Mouse (Mus musculus) midbrain, postnatal 0 days (tissue): Measurements from ENCODE around the gene Wdr76. TPM values are rescaled to one million over a fixed set of nuclear protein-coding genes. Genes with fewer than 3 reads are reported as not detected.

Experiments
- ATAC-seq: fragments of 200-750 bp; cut with Nextera tagmentation; 2 replicates; pipeline ENCODE4 v1.8.0; 2017; ENCODE audit warnings: moderate number of reproducible peaks, mild to moderate bottlenecking, moderate TSS enrichment, moderate library complexity; ENCODE audit not compliant: low FRiP score
- DNase-seq: peaks from one replicate; pipeline ENCODE4 v3.0.0-alpha.2; 2015; ENCODE audit warnings: low spot score
- H3K27ac ChIP-seq: fragments of 300-500 bp; sonication (generic); 2 replicates; pipeline ENCODE4 v1.5.1; 2014; ENCODE audit warnings: low read depth, mild to moderate bottlenecking, low read length, mixed read lengths
- H3K27me3 ChIP-seq: fragments of 300-500 bp; sonication (generic); 2 replicates; pipeline ENCODE4 v1.6.1; 2014; ENCODE audit warnings: low read length, control low read depth, mixed read lengths; ENCODE audit not compliant: insufficient read depth
- H3K36me3 ChIP-seq: fragments of 300-500 bp; sonication (generic); 2 replicates; pipeline ENCODE4 v1.6.1; 2014; ENCODE audit warnings: low read length, control low read depth, mixed read lengths; ENCODE audit not compliant: insufficient read depth
- H3K4me1 ChIP-seq: fragments of 300-500 bp; sonication (generic); 2 replicates; pipeline ENCODE4 v1.6.1; 2014; ENCODE audit warnings: mild to moderate bottlenecking, control low read depth, antibody characterized with exemption, low read length, mixed read lengths; ENCODE audit not compliant: insufficient read depth
- H3K4me2 ChIP-seq: fragments of 300-500 bp; sonication (generic); 2 replicates; pipeline ENCODE4 v1.6.1; 2014; ENCODE audit warnings: low read depth, mild to moderate bottlenecking, low read length, mixed read lengths; ENCODE audit not compliant: poor library complexity, severe bottlenecking
- H3K4me3 ChIP-seq: fragments of 300-500 bp; sonication (generic); 2 replicates; pipeline ENCODE4 v1.5.1; 2014; ENCODE audit warnings: low read depth, mild to moderate bottlenecking, low read length, moderate library complexity
- H3K9ac ChIP-seq: fragments of 300-500 bp; sonication (generic); replicated peaks from 2 replicates; pipeline ENCODE4 v1.6.1; 2014; ENCODE audit warnings: mild to moderate bottlenecking, low read length, moderate library complexity, mixed read lengths; ENCODE audit not compliant: poor library complexity, severe bottlenecking
- H3K9me3 ChIP-seq: fragments of 300-500 bp; sonication (generic); 2 replicates; pipeline ENCODE4 v1.6.1; 2016; ENCODE audit warnings: low read length, control low read depth
- CTCF ChIP-seq: IDR thresholded peaks from 2 replicates; pipeline ENCODE4 v1.5.1; 2016; ENCODE audit warnings: antibody characterized with exemption, mild to moderate bottlenecking
- WGBS: fragments of 180-500 bp; shearing (Covaris S2); extraction: QIAGEN DNeasy Blood & Tissue Kit; methylation state at CpG from one replicate; pipeline ENCODE4 v1.1.7; 2014; 5-methylcytosine and 5-hydroxymethylcytosine counted together
- polyA plus RNA-seq: library from polyadenylated mRNA; unstranded; fragments of >200 nt; fragmentation: Nextera tagmentation; extraction: Ambion mirVana; gene quantifications from 2 replicates; pipeline ENCODE4 v1.2.1, GENCODE M21; 2015
- total RNA-seq: library from RNA; depleted of rRNA; stranded (reverse); fragments of >200 nt; gene quantifications from 2 replicates; pipeline ENCODE4 v1.2.3, GENCODE M21; 2014

Gene Wdr76
- total and polyA plus RNA-seq, 2 experiments from 2014 or later: 2.1 to 4.8 TPM

DNA sequence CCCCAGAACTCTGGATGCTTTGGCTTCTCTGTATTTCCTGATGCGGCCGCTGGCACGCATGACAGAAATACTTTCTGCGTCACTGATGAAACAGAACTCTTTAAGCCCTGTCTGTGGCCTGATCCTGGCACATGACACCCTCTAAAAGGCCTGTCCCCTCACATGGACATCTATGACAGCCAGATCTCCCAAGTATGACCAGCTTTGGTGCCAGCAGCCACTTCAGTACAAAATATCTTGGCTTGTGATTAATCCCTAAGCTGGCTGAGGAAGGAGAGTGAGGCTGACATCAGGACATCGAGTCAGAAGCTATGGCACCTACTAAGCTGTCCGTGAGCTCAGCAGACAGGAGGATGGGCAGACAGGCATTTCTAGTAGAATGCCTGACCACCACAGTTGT lies 43.1 kb downstream of the Wdr76 start:
- Histone ChIP-seq H3K9me3 (no peaks in the 10 kb centered on the region), H3K4me1 (no peaks in the 10 kb centered on the region), H3K9ac (no peak overlapping the region), H3K36me3 (peaks cover 50% of the 10 kb centered on the region), H3K4me2 (no peak overlapping the region), H3K4me3 (no peak overlapping the region), H3K27ac (no peak overlapping the region), H3K27me3 (no peaks in the 10 kb centered on the region)
- TF ChIP-seq CTCF: no peak
- ATAC-seq (no peak), DNase-seq (no peak)
- 93% methylated on average over 6 of the region's 6 CpGs for WGBS

DNA sequence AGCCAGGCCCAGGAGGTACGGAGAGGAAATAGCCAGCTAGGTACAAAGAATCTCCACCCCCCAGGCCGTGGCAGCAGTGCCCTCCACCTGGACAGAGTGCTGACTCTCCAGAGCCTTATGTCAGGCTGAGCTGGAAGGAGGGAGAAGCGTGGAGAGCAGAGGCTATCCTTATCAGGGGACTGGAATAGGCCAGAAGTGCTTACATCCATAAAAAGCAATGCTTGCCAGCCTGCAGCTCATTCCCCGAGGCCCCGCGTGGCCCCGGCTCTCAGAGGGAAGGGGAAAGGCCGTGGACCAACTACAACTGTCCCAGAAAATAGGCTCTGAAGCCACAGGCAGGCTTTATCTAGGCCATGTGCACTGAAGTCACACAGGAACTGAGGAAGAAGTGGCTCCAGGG lies 44.7 kb downstream of the Wdr76 start:
- Histone ChIP-seq H3K27me3 (no peaks in the 10 kb centered on the region), H3K4me2 (no peak overlapping the region), H3K9ac (no peak overlapping the region), H3K36me3 (peaks cover 45% of the 10 kb centered on the region), H3K4me1 (no peaks in the 10 kb centered on the region), H3K4me3 (no peak overlapping the region), H3K27ac (no peak overlapping the region), H3K9me3 (no peaks in the 10 kb centered on the region)
- TF ChIP-seq CTCF: no peak
- ATAC-seq: 0 out of 2 replicates have a peak, but pooled peaks have one; percentile 34
- WGBS: 84% methylated on average over 8 of the region's 8 CpGs
- no peak for DNase-seq

DNA sequence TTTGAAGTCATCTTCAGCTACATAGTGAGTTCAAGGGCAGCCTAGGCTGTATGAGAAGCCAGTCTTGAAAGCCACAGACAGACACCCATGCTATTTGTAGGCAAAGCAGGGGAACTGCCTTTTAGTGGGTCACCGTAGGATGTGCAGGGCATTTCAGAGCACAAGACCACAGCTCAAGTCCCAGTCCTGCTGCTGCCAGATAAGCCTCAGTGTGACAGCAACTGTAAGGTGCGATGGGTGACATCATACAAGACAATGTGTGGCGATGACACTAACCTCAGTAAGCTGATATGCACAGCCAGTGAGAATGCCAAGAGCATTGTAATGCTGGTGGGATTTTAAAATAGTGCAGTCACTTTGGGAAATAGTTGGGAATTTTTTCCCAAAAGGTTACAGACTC lies 56.6 kb downstream of the Wdr76 start:
- no peak for TF ChIP-seq CTCF
- Histone ChIP-seq H3K9ac (no peak overlapping the region), H3K4me1 (no peaks in the 10 kb centered on the region), H3K36me3 (peaks cover 14% of the 10 kb centered on the region), H3K27me3 (no peaks in the 10 kb centered on the region), H3K9me3 (no peaks in the 10 kb centered on the region), H3K27ac (no peak overlapping the region), H3K4me2 (no peak overlapping the region), H3K4me3 (no peak overlapping the region)
- WGBS: 95% methylated on average over 3 of the region's 3 CpGs
- no peak for DNase-seq
- ATAC-seq: no peak

DNA sequence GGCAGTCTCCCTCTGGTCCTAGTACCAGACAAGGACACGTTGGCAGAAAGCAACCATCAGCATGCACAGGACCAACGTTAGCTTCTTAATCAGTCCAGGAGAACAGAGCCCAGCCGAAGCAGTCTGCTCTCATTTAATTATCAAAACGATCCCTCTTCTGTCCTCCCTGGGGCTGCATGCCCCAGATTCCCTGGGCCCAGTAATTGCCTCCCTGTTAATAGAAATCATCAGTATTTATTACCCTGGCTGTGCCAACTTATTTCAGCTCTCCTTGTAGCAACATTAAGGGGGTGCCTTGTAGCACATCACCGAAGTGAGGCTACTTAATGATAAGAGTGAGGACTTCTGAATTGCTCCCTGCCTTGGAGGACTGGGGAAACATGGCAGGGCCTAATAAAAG lies 59.4 kb downstream of the Wdr76 start:
- no peaks in the 10 kb centered on the region for H3K27me3 ChIP-seq
- DNase-seq (peak; percentile 45), ATAC-seq (no peak)
- H3K4me2 ChIP-seq: no peak overlapping the region
- TF ChIP-seq CTCF: no peak
- no peak overlapping the region for H3K9ac ChIP-seq
- no peak overlapping the region for H3K27ac ChIP-seq
- no peak overlapping the region for H3K4me3 ChIP-seq
- WGBS: 65% methylated on average over 5 of the region's 5 CpGs
- peaks cover 20% of the 10 kb centered on the region for H3K36me3 ChIP-seq
- H3K9me3 ChIP-seq: no peaks in the 10 kb centered on the region
- H3K4me1 ChIP-seq: no peaks in the 10 kb centered on the region

DNA sequence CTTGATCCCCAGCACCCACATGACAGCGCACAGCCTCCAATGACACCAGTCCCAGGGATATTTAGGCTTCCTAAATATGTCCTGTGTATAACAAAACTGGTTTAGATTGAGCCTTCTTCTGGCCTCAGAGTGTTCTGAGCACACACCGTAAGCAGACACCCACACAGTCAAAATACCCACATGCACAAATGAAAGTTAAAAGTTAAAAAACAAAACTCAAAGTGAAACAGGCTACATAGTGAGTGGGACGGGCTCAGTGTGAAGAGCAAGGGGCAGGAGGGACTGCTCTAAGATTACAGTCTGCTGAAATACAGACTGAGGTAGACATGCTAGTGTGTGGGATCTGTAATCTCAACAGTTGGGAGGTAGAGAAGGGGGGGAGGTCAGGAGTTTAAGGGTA lies 63.5 kb downstream of the Wdr76 start:
- Histone ChIP-seq H3K36me3 (peaks cover 26% of the 10 kb centered on the region), H3K27me3 (no peaks in the 10 kb centered on the region; the same call in 1 of the 2 replicates), H3K4me3 (no peak overlapping the region), H3K27ac (no peak overlapping the region), H3K4me1 (no peaks in the 10 kb centered on the region), H3K4me2 (no peak overlapping the region), H3K9ac (no peak overlapping the region), H3K9me3 (no peaks in the 10 kb centered on the region)
- no peak for ATAC-seq
- TF ChIP-seq CTCF: no peak
- DNase-seq: no peak
- 94% methylated on average over 3 of the region's 3 CpGs for WGBS

DNA sequence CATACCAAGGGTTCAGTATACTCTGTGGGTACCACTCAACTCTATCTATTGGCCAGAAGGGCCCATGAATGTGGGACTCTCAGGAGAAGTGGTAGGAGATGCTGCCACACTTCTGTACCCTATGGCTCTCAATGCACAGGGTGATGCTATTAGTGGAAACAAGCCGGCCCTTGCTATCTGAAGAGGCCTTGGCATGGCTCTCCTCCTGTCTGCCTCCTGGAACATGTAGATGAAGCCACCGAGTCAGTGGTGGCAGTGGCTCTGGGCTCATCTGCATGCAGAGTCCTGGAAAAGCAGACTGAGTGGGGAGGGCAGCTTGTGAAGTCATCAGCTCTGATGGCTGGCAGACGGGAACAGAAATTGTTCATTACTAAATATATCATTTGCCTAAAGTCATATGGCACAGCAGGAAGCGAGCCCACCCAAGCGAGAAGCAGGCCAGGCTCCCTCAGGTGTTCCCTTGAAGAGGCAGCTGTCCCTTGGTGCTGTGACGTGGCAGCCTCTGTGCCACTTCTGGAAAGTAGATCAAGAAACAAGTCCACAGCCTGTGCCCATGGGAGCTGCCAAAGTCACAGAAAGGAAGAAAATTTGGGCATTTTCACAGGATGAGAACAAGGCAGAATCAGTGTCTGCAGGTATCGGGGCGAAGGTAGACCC lies 64.6 kb downstream of the Wdr76 start:
- Histone ChIP-seq H3K27me3 (no peaks in the 10 kb centered on the region; the same call in 1 of the 2 replicates), H3K36me3 (peaks cover 26% of the 10 kb centered on the region), H3K27ac (no peak overlapping the region), H3K4me3 (no peak overlapping the region), H3K4me1 (no peaks in the 10 kb centered on the region), H3K9ac (no peak overlapping the region), H3K9me3 (no peaks in the 10 kb centered on the region), H3K4me2 (no peak overlapping the region)
- DNase-seq: no peak
- no peak for TF ChIP-seq CTCF
- no peak for ATAC-seq
- WGBS: 81% methylated on average over 8 of the region's 8 CpGs
